Mouse (Mus musculus) central nervous system, embryonic 11.5 days (tissue): ENCODE data around the gene Cdx4. TPM values are rescaled to one million over a fixed set of nuclear protein-coding genes. Genes with fewer than 3 reads are reported as not detected.

ENCODE experiments used
- polyA plus RNA-seq: library from polyadenylated mRNA; depleted of rRNA; stranded (reverse); fragments of >200 nt; gene quantifications from 2 replicates; pipeline ENCODE4 v1.2.3, GENCODE M21; 2012; rRNA removed

Gene Cdx4
- not detected in 2 replicates for polyA plus RNA-seq

GRCm38 (mm10) chrX:103321146-103321545 lies at the start of gene Cdx4:
Gene Cdx4 (plus strand): TSS chrX:103321398.

GRCm38 (mm10) chrX:103356287-103356686 lies 35.1 kb downstream of the Cdx4 start, which contains the start of gene Chic1:
Gene Chic1 (plus strand): TSS chrX:103356476.

Other genes starting within 250 kb of the Cdx4 start
- gene Nap1l2, start 134.8 kb upstream of the Cdx4 start, polyA plus RNA-seq = 13.3 and 15.7 TPM in 2 replicates
- gene Chic1, start 35.1 kb downstream of the Cdx4 start, polyA plus RNA-seq = 5.6 and 6.3 TPM in 2 replicates
- gene Tsx, start 93.1 kb downstream of the Cdx4 start, polyA plus RNA-seq = 0.99 and 1.5 TPM in 2 replicates
- 0.63 TPM in 1 of 2 replicates, not detected in the other for gene Gm26992, start 100.6 kb downstream of the Cdx4 start, polyA plus RNA-seq